8 mouse cellular contexts compared by ENCODE assay signal in genomic region chr5:96164021-96164411, GRCm38 (mm10). TPM values are rescaled to one million over a fixed set of nuclear protein-coding genes. Genes with fewer than 3 reads are reported as not detected.
DNase-seq lines count a peak whose midpoint lies in the region; ATAC-seq lines count a peak whose summit lies in the region.

TSS of gene Cnot6l (minus strand) at chr5:96164171.

- no peaks in the 10 kb centered on the region for H3K36me3 ChIP-seq in stomach, embryonic 14.5 days (ENCODE audit: control insufficient read depth, insufficient read depth, low read length)

- peaks cover 3% of the 10 kb centered on the region; the same call in 1 of the 2 replicates for H3K9me3 ChIP-seq in stomach, embryonic 14.5 days (ENCODE audit: control insufficient read depth, low read depth, low read length)

- peak within 1 kb of the TSS; percentile 82 for H3K4me2 ChIP-seq in stomach, embryonic 14.5 days (replicated peaks; ENCODE audit: low read depth, low read length)

- 16% methylated on average over 5 of the region's 5 CpGs for WGBS in stomach, embryonic 14.5 days

- peak within 1 kb of the TSS; percentile 99 for H3K27ac ChIP-seq in stomach, embryonic 14.5 days (ENCODE audit: low read length)

- H3K9ac ChIP-seq in stomach, embryonic 14.5 days (replicated peaks; ENCODE audit: low read depth, low read length) = peak within 1 kb of the TSS; percentile 55

- 0 out of 2 replicates have a peak, but pooled peaks cover 13% of the 10 kb centered on the region for H3K4me1 ChIP-seq in stomach, embryonic 14.5 days (ENCODE audit: control insufficient read depth, insufficient read depth, low read length)

- peak; percentile 65 for ATAC-seq in inflammation-experienced regulatory T-cells, adult 6 months
- no peak for ATAC-seq in stomach, embryonic 14.5 days (ENCODE audit: insufficient number of reproducible peaks, insufficient read depth, low FRiP score, low read depth)

- peak; percentile 62 for DNase-seq in MN1 (ENCODE audit: low spot score)
- DNase-seq in cerebellum, adult 8-10 months = peak; percentile 27
- no peak for DNase-seq in gastrocnemius, postnatal 36 days
- peak; percentile 2 for DNase-seq in left cerebral cortex, postnatal 4 days
- DNase-seq in mesoderm, embryonic 11.5 days (ENCODE audit: low read depth, low spot score) = peak; percentile 37
- DNase-seq in right cerebral cortex, postnatal 25 days = no peak

- H3K4me3 ChIP-seq in stomach, embryonic 14.5 days (ENCODE audit: low read depth, low read length) = peak within 1 kb of the TSS; percentile 96

- intact Hi-C loops in gastrocnemius, postnatal 36 days (cut with DNase I) = loop anchor here (5.0 kb wide), 1 partner anchor 52 kb away; no protein-coding TSS in a partner anchor
- intact Hi-C loops in left cerebral cortex, postnatal 4 days (cut with DNase I) = loop anchor here (5.0 kb wide), 1 partner anchor 43 kb away; the partner anchor contains the start of gene Mrpl1

- no peaks in the 10 kb centered on the region for H3K27me3 ChIP-seq in stomach, embryonic 14.5 days (ENCODE audit: control insufficient read depth, insufficient read depth, low read length)

RNA-seq across cellular contexts. Expression of gene Cnot6l, which starts in this region (rescaled TPM):
- total RNA-seq in gastrocnemius, postnatal 36 days (2021) = 10 to 100 TPM; 25.9 to 33.5 TPM
- 10 to 100 TPM; 72.0 to 92.4 (median 79.4) TPM for polyA plus RNA-seq in inflammation-experienced regulatory T-cells, adult 6 months (2017; shearing (Covaris generic))
- 10 to 100 TPM; 68.5 to 72.6 TPM for total RNA-seq in left cerebral cortex, postnatal 4 days (2021)
- 25.5 and 31.8 TPM in 2 replicates for polyA plus RNA-seq in stomach, embryonic 14.5 days (2014; fragmentation: Nextera tagmentation; extraction: Ambion mirVana)

Comparison
In these comparisons a context has a peak if more than half of its experiments do, and no peak if none do; other contexts are left out.
1. DNase-seq: peak in MN1 (single experiment), cerebellum, adult 8-10 months (single experiment), left cerebral cortex, postnatal 4 days (single experiment) and mesoderm, embryonic 11.5 days (single experiment); none in gastrocnemius, postnatal 36 days (0 of 2) and right cerebral cortex, postnatal 25 days (single experiment).